Comparison of ENCODE assay signal across 7 mouse cellular contexts in the genomic region with DNA sequence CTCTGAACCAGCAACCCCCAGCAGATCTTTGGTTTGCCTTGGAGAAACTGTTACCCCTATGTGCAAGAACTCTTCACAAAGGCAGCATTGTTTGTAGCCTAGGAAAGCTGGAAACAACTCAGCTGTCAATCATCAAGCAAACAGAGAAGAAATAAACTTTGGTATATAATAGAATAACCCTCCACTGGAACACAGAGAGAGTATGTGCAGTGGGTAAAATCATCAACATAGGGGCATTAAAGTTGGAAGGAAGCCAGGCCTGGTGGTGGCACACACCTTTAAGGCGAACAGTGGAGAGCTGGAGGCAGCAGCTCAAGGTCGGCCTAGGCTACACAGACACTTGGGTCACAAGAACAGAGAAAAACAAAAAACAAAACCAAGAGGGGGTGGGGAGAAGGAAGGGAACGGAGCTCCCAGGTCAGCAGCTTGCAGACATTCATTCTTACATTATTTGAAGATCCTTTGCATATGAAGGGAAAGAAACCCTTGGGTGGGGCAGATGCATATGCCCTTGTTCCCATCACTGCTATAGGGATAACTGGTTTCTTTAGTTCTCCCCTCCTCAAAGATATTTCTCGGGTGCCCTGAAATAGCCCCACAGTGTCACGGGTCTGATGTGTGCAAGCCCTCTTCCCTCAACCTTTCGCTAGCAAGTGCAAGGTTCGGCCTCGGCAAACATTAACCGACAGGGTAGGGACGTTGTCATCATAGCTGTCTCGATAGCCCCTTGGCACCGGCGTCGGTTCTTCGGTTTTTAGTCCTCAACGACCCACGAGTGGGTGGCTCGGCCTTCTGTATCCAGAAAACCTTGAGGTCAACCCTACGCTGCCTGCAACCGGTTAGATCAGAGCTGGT. TPM values are rescaled to one million over a fixed set of nuclear protein-coding genes. Genes with fewer than 3 reads are reported as not detected.
DNase-seq lines count a peak whose midpoint lies in the region; ATAC-seq and TF ChIP-seq lines count a peak whose summit lies in the region.

No protein-coding gene starts in this region.

- no peak for ATAC-seq in hindbrain, embryonic 15.5 days (ENCODE audit: low FRiP score, low read depth)
- no peak for ATAC-seq in limb, embryonic 13.5 days (ENCODE audit: low FRiP score, low read depth)
- ATAC-seq in granulocyte monocyte progenitor cell, adult 5-6 weeks (replicated peaks; ENCODE audit: poor library complexity, severe bottlenecking), result no peak

- WGBS in hindbrain, embryonic 15.5 days, result 13% methylated on average over 20 of the region's 20 CpGs
- 19% methylated on average over 20 of the region's 20 CpGs for WGBS in limb, embryonic 13.5 days

- H3K27ac ChIP-seq in testis, adult 2 months (ENCODE audit: control insufficient read depth, insufficient read depth, low read depth, low read length), result peak overlapping the region; percentile 87
- H3K27ac ChIP-seq in hindbrain, embryonic 15.5 days (replicated peaks), result 0 out of 2 replicates have a peak overlapping the region, but pooled peaks have one; percentile 47
- H3K27ac ChIP-seq in limb, embryonic 13.5 days, result peak overlapping the region; percentile 78

- H3K9me3 ChIP-seq in hindbrain, embryonic 15.5 days, result no peaks in the 10 kb centered on the region
- no peaks in the 10 kb centered on the region for H3K9me3 ChIP-seq in limb, embryonic 13.5 days

- no peaks in the 10 kb centered on the region for H3K36me3 ChIP-seq in testis, adult 2 months (ENCODE audit: control insufficient read depth, insufficient read depth, low read length)
- H3K36me3 ChIP-seq in hindbrain, embryonic 15.5 days, result no peaks in the 10 kb centered on the region
- no peaks in the 10 kb centered on the region for H3K36me3 ChIP-seq in limb, embryonic 13.5 days

- no peaks in the 10 kb centered on the region for H3K27me3 ChIP-seq in testis, adult 2 months (ENCODE audit: control insufficient read depth, insufficient read depth, low read length)
- H3K27me3 ChIP-seq in hindbrain, embryonic 15.5 days, result no peaks in the 10 kb centered on the region
- H3K27me3 ChIP-seq in limb, embryonic 13.5 days, result no peaks in the 10 kb centered on the region

- H3K4me3 ChIP-seq in testis, adult 2 months (ENCODE audit: control insufficient read depth, low read depth, low read length), result peak overlapping the region; percentile 60
- H3K4me3 ChIP-seq in hindbrain, embryonic 15.5 days, result no peak overlapping the region
- H3K4me3 ChIP-seq in limb, embryonic 13.5 days, result no peak overlapping the region

- no peak for DNase-seq in testis, postnatal 14 days (ENCODE audit: low spot score)
- DNase-seq in left cerebral cortex, postnatal 10 days (ENCODE audit: extremely low spot score in 1 of 2, low spot score in 2 of 2), result no peak
- DNase-seq in frontal cortex, postnatal 10 days (ENCODE audit: low spot score in 2 of 2), result no peak

- intact Hi-C loops in left cerebral cortex, postnatal 10 days (cut with DNase I), result no loop called here

- no peak for TF ChIP-seq POLR2A in testis, adult 2 months (IDR thresholded peaks at IDR 0.05; ENCODE audit: control insufficient read depth, low read depth, low read length)

- no peak overlapping the region for H3K9ac ChIP-seq in hindbrain, embryonic 15.5 days
- H3K9ac ChIP-seq in limb, embryonic 13.5 days, result no peak overlapping the region

- no peak for TF ChIP-seq CTCF in testis, adult 2 months (IDR thresholded peaks at IDR 0.05; ENCODE audit: control insufficient read depth, insufficient read depth, insufficient replicate concordance, low read depth, low read length)

- H3K4me2 ChIP-seq in hindbrain, embryonic 15.5 days, result no peak overlapping the region
- H3K4me2 ChIP-seq in limb, embryonic 13.5 days (replicated peaks), result peak overlapping the region; percentile 23; the same call in 1 of the 2 replicates

- peaks cover 12% of the 10 kb centered on the region for H3K4me1 ChIP-seq in testis, adult 2 months (ENCODE audit: control insufficient read depth, insufficient read depth, low read length)
- peaks cover 17% of the 10 kb centered on the region for H3K4me1 ChIP-seq in hindbrain, embryonic 15.5 days (replicated peaks)
- peaks cover 19% of the 10 kb centered on the region for H3K4me1 ChIP-seq in limb, embryonic 13.5 days

RNA-seq across cellular contexts. Expression of a gene that starts 11.4 kb away (rescaled TPM):
- 120 and 145 TPM in 2 replicates for polyA plus RNA-seq in testis, adult 2 months (2012; rRNA removed)
- polyA plus RNA-seq in hindbrain, embryonic 15.5 days (2015; fragmentation: Nextera tagmentation; extraction: Ambion mirVana), result 1.7 and 2.0 TPM in 2 replicates
- polyA plus RNA-seq in limb, embryonic 13.5 days (2015; fragmentation: Nextera tagmentation; extraction: Ambion mirVana), result 3.4 and 3.7 TPM in 2 replicates
- 1 to 10 TPM; 1.5 to 3.0 TPM for total RNA-seq in left cerebral cortex, postnatal 10 days (2021)
- total RNA-seq in granulocyte monocyte progenitor cell, adult 5-6 weeks (2014; fragmentation: Nextera tagmentation), result 7.0 TPM in 1 of 2 replicates, not detected in the other
- total RNA-seq in granulocyte monocyte progenitor cell, adult 5-6 weeks (2017), result 2.3 TPM in 1 of 2 replicates, not detected in the other

RNA-seq across cellular contexts. Expression of a gene that starts 21.8 kb away (rescaled TPM):
- 261 and 275 TPM in 2 replicates for polyA plus RNA-seq in testis, adult 2 months (2012; rRNA removed)
- 1,663 and 1,704 TPM in 2 replicates for polyA plus RNA-seq in hindbrain, embryonic 15.5 days (2015; fragmentation: Nextera tagmentation; extraction: Ambion mirVana)
- polyA plus RNA-seq in limb, embryonic 13.5 days (2015; fragmentation: Nextera tagmentation; extraction: Ambion mirVana), result 1,677 and 1,740 TPM in 2 replicates
- 100 to 1,000 TPM; 771 to 828 TPM for total RNA-seq in left cerebral cortex, postnatal 10 days (2021)
- 657 and 889 TPM in 2 replicates for total RNA-seq in granulocyte monocyte progenitor cell, adult 5-6 weeks (2014; fragmentation: Nextera tagmentation)
- 712 and 870 TPM in 2 replicates for total RNA-seq in granulocyte monocyte progenitor cell, adult 5-6 weeks (2017)

RNA-seq across cellular contexts. Expression of a gene that starts 39.6 kb away (rescaled TPM):
- polyA plus RNA-seq in testis, adult 2 months (2012; rRNA removed), result 41.7 and 43.9 TPM in 2 replicates
- 251 and 263 TPM in 2 replicates for polyA plus RNA-seq in hindbrain, embryonic 15.5 days (2015; fragmentation: Nextera tagmentation; extraction: Ambion mirVana)
- polyA plus RNA-seq in limb, embryonic 13.5 days (2015; fragmentation: Nextera tagmentation; extraction: Ambion mirVana), result 247 and 248 TPM in 2 replicates
- 10 to 100 TPM; 92.6 to 100.0 TPM for total RNA-seq in left cerebral cortex, postnatal 10 days (2021)
- total RNA-seq in granulocyte monocyte progenitor cell, adult 5-6 weeks (2014; fragmentation: Nextera tagmentation), result 80.0 and 102 TPM in 2 replicates
- 58.0 and 79.4 TPM in 2 replicates for total RNA-seq in granulocyte monocyte progenitor cell, adult 5-6 weeks (2017)

RNA-seq across cellular contexts. Expression of a gene that starts 44.6 kb away (rescaled TPM):
- 159 and 168 TPM in 2 replicates for polyA plus RNA-seq in testis, adult 2 months (2012; rRNA removed)
- 6.6 and 6.8 TPM in 2 replicates for polyA plus RNA-seq in hindbrain, embryonic 15.5 days (2015; fragmentation: Nextera tagmentation; extraction: Ambion mirVana)
- polyA plus RNA-seq in limb, embryonic 13.5 days (2015; fragmentation: Nextera tagmentation; extraction: Ambion mirVana), result 12.7 and 13.8 TPM in 2 replicates
- 1 to 10 TPM; 3.5 to 4.6 TPM for total RNA-seq in left cerebral cortex, postnatal 10 days (2021)
- total RNA-seq in granulocyte monocyte progenitor cell, adult 5-6 weeks (2014; fragmentation: Nextera tagmentation), result 18.0 and 33.8 TPM in 2 replicates
- total RNA-seq in granulocyte monocyte progenitor cell, adult 5-6 weeks (2017), result 17.5 and 31.1 TPM in 2 replicates

RNA-seq across cellular contexts. Expression of a gene that starts 51.1 kb away (rescaled TPM):
- 64.5 and 78.9 TPM in 2 replicates for polyA plus RNA-seq in testis, adult 2 months (2012; rRNA removed)
- polyA plus RNA-seq in hindbrain, embryonic 15.5 days (2015; fragmentation: Nextera tagmentation; extraction: Ambion mirVana), result 139 and 143 TPM in 2 replicates
- 9.8 and 11.5 TPM in 2 replicates for polyA plus RNA-seq in limb, embryonic 13.5 days (2015; fragmentation: Nextera tagmentation; extraction: Ambion mirVana)
- total RNA-seq in left cerebral cortex, postnatal 10 days (2021), result 100 to 1,000 TPM; 155 to 181 TPM
- total RNA-seq in granulocyte monocyte progenitor cell, adult 5-6 weeks (2014; fragmentation: Nextera tagmentation), result 60.4 and 66.7 TPM in 2 replicates
- 33.2 and 37.5 TPM in 2 replicates for total RNA-seq in granulocyte monocyte progenitor cell, adult 5-6 weeks (2017)

Comparison
In these comparisons a context has a peak if more than half of its experiments do, and no peak if none do; other contexts are left out.
1. RNA of a gene that starts 11.4 kb away (polyA plus RNA-seq): 120 to 145 TPM in testis, adult 2 months; 3.4 to 3.7 TPM in limb, embryonic 13.5 days and 1.7 to 2.0 TPM in hindbrain, embryonic 15.5 days; every median in the first group is over 10 times any median in the second.
2. Peak in every context shown above with its lines, with median percentiles within 50 percentile points of each other: H3K27ac ChIP-seq.